Mouse (Mus musculus): ENCODE data around the gene A930033H14Rik.

Gene A930033H14Rik

GRCm38 (mm10) chr10:69212542-69213440 lies at the start of gene A930033H14Rik:
A930033H14Rik (minus strand) TSS chr10:69213098.
- DNase-seq: peak; percentile 36 to 69

- no peak for DNase-seq
Observed at GRCm38 (mm10) chr10:69259929-69260328, 47.0 kb upstream of the A930033H14Rik start.

GRCm38 (mm10) chr10:69259161-69259560 lies 46.3 kb upstream of the A930033H14Rik start:
- no peak for DNase-seq

GRCm38 (mm10) chr10:69258588-69258987 lies 45.7 kb upstream of the A930033H14Rik start:
- DNase-seq: no peak

- no peak for DNase-seq
Observed at GRCm38 (mm10) chr10:69257592-69258133, 44.8 kb upstream of the A930033H14Rik start.

- no peak for DNase-seq
Observed at GRCm38 (mm10) chr10:69255594-69255993, 42.7 kb upstream of the A930033H14Rik start.

GRCm38 (mm10) chr10:69254390-69254847 lies 41.5 kb upstream of the A930033H14Rik start:
- DNase-seq: no peak

- no peak for DNase-seq
Observed at GRCm38 (mm10) chr10:69253686-69254080, 40.8 kb upstream of the A930033H14Rik start.

- DNase-seq: no peak
Observed at GRCm38 (mm10) chr10:69253075-69253685, 40.3 kb upstream of the A930033H14Rik start.

- no peak for DNase-seq
Observed at GRCm38 (mm10) chr10:69252112-69253074, 39.5 kb upstream of the A930033H14Rik start.

GRCm38 (mm10) chr10:69251254-69251653 lies 38.4 kb upstream of the A930033H14Rik start:
- DNase-seq: no peak

GRCm38 (mm10) chr10:69248261-69249160 lies 35.6 kb upstream of the A930033H14Rik start:
- no peak for DNase-seq

- no peak for DNase-seq
Observed at GRCm38 (mm10) chr10:69247311-69248033, 34.6 kb upstream of the A930033H14Rik start.

- no peak for DNase-seq
Observed at GRCm38 (mm10) chr10:69246762-69247161, 33.9 kb upstream of the A930033H14Rik start.

GRCm38 (mm10) chr10:69245906-69246668 lies 33.2 kb upstream of the A930033H14Rik start:
- peak in 1 of 2 experiments; percentile 17 for DNase-seq

- no peak for DNase-seq
Observed at GRCm38 (mm10) chr10:69245151-69245550, 32.3 kb upstream of the A930033H14Rik start.

GRCm38 (mm10) chr10:69240530-69240929 lies 27.6 kb upstream of the A930033H14Rik start:
- DNase-seq: no peak

GRCm38 (mm10) chr10:69238311-69238710 lies 25.4 kb upstream of the A930033H14Rik start:
- peak in 1 of 2 experiments; percentile 7 for DNase-seq

GRCm38 (mm10) chr10:69237781-69238180 lies 24.9 kb upstream of the A930033H14Rik start:
- no peak for DNase-seq

GRCm38 (mm10) chr10:69237185-69237584 lies 24.3 kb upstream of the A930033H14Rik start:
- DNase-seq: no peak
